Mouse (Mus musculus): ENCODE results near the gene Tmem41b.
"Not testable (repeated sequence)": the region's sequence is repeated elsewhere in the genome, so short reads cannot be mapped to it uniquely, and the experiment has no call there.

Gene Tmem41b

DNA sequence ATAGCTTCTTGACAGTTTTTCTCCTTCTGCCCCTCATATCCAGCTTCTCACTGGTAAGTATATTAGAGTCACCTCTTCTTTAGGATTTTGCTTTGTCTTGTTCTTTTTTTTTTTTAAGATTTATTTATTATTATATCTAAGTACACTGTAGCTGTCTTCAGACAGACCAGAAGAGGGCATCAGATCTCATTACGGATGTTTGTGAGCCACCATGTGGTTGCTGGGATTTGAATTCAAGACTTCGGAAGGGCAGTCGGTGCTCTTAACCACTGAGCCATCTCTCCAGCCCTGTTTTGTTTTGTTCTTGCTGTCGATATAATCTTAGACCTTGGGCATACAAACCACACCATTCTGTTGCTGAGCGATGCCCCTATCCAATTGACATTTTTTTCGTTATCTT is at the start of gene Tmem41b:
TSS of gene Tmem41b (minus strand) at position 155 of the 400 bp plus-strand sequence.
- DNase-seq (ENCODE audit: low spot score in 2 of 2), result not testable (repeated sequence)

DNA sequence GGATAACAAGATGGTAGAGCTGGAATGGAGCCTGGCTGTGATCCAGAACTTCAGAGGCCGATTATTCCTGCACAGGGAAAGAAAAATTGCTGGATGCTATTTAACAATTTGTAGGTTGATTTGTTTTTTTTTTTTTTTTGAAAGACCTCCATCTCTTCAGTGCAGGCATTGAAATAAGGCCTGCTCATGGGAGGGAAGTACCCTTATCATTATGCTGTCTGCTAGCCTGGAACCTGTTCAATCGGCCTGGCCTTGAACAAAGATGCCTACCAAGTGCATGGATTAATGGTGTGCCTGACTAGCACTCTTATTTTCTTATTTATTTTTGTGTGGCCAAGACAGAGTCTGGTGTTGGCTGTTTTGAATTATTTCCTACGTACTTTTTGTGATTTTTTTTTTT is 43.6 kb upstream of the Tmem41b start:
- DNase-seq (ENCODE audit: low spot score in 2 of 2), result no peak

DNA sequence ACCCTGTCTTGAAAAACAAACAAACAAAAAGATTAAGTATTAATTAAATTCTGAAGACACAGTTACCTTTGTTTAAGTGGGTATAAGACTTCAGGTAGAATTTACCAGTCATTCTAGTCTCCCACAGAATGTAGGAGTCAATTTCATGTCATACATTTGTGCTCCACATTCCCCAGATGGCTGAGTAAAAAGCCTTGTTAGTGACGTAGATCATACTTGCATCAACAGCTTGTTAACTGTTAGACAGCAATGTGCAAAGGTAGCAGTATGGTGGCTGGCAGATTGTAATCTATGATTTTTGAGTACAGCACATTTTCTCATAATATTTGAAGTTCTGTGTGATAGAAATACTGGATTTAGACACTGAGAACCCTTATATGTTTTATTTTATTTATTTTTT is 42.1 kb upstream of the Tmem41b start:
- DNase-seq (ENCODE audit: low spot score in 2 of 2), result no peak

DNA sequence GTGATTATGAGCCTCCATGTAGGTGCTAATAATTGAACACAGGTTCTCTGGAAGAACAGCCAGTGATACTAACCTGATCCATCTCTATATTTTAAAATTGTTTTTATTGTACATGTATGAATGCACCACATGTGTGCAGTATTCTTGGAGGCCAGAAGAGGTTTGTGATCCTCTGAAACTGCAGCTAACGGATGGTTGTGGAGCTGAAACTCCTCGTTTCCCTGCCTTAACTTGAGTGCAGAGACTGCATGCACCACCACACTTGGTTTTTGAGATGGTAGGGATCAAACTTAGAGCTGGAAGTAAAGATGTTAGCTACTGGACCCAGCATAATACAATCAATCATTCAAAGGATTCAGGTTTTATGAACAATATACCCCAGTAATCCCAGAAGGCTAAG is 39.9 kb upstream of the Tmem41b start:
- no peak for DNase-seq (ENCODE audit: low spot score in 2 of 2)

DNA sequence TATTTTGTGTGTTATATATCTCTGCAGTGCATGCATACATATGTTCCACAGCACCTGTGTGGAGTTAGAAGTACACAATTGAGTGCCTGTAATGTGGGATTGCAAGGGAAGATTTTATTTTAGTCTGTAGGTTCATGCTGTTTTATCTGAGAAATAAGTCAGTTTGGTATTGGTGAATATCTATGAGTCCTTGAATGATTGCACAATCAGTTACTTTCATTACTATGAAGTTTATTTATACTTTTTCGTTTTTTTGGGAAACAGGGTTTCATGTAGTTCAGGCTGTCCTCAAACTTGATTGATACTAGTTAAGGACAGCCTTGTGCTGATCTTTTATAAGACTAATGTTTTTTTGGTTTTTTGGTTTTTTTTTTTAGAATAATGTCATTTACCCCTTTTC is 36.8 kb upstream of the Tmem41b start:
- DNase-seq (ENCODE audit: low spot score in 2 of 2), result no peak

DNA sequence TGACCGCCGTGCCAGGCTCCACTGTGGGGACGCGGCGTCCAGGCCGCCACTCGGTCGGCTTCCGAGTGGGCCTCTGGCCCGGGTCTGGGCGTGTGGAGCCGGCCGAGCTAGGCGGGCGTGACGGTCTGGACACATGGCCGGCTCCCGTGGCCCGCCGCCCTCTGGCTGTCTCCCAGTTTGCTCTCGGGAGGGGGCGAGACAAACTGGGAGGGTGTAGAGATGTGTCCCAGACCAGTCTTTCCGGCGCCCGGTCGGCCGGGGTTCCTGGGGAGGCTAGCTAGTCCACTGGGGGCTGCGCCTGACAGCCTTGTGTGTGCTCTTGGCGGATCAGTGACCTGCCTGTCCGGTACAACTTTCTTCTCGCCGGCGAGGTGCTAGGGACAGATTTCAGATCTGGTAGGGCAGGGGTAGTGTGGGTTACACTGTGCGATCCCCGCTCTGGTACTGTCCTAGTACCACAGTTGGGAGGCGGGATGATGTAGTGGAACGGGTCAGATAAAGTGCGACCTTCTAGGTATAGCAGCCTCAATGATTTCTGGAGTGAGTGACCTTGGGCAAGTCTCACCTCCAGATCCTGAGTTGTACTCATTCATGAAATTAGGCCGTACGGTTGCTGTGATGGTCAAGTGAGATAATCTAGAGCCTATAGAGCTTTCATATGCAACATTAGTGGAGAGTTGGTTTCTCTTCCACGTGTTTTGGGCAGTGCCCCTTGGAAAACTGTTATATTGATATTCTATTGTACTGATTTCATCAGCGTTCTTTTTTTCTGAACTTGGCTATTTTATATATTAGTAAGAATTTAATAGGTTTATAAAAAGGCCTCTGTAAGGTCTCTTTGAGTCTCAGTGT is 32.1 kb upstream of the Tmem41b start:
- peak in 1 of 2 experiments; percentile 56 for DNase-seq (ENCODE audit: low spot score in 2 of 2)

DNA sequence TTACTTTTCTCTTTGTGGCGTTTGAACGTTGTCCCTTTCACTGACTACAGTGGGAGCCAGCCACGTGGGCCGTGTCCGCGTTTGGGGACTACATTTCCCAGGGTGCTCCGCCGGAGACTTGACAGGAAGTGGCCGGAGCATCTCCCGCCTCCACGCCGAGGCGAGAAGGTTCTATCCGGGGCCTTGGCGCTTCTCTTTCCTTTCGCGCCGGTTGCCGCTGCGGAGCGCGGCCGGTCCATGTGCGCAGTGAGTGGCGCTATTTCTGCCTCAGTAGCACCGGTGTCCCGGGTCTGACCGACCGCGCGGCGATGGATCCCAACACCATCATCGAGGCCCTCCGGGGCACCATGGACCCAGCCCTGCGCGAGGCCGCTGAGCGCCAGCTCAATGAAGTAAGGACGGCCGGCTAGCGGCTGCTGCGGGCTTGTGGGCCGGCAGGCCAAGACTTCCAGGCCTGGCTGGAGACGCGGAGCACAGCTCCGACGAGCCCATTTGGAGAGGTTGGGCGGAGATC is 31.4 kb upstream of the Tmem41b start, which contains the start of gene Ipo7:
TSS of gene Ipo7 (plus strand) at position 158 of the 514 bp plus-strand sequence.
- peak; percentile 83 to 91 for DNase-seq (ENCODE audit: low spot score in 2 of 2)

DNA sequence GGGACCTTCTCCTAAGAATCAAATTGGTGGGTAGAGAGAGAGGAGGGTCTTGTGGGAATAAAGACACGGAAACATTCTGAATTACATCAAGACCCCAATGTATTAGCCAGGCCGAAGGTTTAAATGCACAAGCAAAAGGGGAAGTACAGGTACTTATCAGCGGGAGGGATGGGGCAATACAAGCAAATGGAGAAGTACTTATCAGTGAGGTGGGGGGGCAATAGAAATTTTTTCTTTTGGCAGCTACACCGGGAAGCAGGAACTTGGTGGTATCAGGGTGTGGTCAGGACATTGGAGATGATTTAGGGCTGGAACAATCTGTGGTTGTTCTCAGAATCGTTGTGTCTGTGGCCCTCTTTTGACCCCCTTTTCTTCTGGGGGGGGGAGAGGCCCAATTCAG is 27.5 kb upstream of the Tmem41b start:
- DNase-seq (ENCODE audit: low spot score in 2 of 2), result no peak

DNA sequence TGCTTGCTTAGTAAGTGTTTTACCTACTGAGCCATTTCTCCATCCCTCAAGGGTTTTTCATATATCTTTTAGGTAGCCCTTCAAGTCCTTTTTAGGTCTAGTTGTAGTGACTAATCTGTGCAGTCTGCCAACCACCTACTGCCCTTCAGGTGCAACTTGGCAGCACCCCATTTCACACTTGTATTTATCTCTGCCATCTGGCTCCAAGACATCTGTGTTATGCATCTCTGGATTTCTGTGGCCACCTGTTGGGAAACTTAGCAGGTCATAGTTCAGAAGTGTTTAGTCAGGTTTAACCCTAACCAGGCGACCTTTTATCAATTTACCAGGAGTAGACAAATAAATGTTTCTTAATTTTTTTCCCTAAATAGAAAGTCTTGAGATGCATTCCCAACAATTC is 24.7 kb upstream of the Tmem41b start:
- no peak for DNase-seq (ENCODE audit: low spot score in 2 of 2)

DNA sequence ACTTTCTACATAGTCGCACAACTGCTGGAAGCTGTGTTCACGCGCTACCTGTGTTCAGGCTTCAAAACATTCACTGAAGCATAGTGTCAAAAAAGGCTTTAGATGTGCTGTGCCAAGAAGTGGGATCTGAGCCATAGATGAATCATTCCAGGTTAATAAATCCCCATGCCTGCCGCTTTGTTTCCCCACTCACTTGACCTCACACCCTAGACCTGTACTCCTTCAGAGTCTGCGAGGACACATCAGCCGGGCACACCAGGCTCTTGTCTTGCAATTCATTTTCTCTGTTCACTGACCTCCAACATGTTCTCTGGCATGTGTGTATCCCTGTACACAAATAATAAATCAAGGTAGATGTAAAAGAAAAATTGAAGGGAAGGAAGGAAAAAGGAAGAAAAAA is 22.4 kb upstream of the Tmem41b start:
- no peak for DNase-seq (ENCODE audit: low spot score in 2 of 2)

DNA sequence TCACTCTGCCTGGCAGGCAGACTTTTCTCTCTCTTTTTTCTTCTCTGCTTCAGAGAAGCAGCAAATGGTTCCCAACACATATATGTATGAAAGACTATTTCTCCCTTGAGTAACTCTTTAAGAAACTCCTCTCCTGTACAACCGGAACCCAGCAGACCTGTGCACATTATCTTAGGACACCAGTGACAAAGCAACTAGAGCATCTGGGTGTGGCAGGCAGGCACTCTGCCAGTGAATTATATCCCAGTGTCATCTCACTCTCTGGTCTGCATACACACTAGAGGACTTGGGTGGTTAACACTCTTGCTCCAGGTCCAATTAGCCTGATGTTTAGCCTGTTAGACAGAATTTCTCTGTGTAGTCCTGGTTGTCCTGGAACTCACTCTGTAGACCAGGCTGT is 21.8 kb upstream of the Tmem41b start:
- no peak for DNase-seq (ENCODE audit: low spot score in 2 of 2)

DNA sequence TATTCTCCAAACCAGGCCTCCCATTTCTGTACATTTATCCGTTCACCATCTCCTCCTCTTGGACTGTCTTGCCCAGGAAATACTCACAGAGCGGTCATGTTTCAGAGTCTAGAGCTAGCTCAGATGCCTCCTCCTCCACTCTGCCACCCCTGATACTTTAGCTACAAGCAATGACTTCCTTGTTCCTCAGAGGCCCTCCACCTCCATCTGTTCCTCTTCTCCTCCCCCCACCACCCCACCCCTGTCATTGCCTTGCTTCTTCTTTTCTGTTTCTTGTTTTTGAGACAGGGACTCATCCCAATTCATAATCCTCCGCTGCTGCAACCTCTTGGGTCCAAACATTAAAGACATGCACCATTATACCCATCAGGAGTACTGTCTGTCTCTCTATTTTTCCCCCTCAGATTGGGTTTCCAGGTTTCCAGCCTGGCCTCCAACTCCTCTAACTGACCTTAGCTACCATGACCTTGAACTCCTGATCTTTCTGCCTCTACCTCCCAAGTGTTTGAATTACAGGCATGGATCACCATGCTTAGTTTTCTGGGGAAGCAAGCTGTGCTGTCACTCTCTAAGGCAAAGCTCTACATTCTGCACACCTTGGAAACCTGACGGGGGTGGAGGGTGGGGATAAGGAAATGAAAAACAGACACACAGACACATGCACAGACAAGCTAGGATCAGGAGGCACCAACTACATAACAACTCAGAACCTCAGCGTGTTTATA is 19.9 kb upstream of the Tmem41b start:
- DNase-seq (ENCODE audit: low spot score in 2 of 2), result no peak

DNA sequence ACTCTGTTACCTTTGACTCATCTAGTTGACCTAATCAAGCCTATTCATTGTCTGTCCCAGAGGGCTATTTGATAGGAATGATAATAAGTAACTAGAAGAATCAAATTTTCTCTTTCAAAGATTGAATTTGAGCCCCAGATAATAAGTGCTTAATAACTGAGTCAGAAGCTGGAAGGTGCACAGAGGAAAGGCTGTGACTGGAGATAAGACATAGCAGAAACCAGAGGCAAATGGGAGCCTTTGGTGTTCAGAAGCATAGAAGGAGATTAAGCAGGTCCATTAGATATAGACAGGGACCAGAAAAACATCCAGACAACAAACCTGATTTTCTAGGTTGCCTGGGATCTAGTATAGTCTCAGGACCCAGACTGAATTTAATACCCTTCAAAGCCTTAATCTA is 19.2 kb upstream of the Tmem41b start:
- DNase-seq (ENCODE audit: low spot score in 2 of 2), result no peak

DNA sequence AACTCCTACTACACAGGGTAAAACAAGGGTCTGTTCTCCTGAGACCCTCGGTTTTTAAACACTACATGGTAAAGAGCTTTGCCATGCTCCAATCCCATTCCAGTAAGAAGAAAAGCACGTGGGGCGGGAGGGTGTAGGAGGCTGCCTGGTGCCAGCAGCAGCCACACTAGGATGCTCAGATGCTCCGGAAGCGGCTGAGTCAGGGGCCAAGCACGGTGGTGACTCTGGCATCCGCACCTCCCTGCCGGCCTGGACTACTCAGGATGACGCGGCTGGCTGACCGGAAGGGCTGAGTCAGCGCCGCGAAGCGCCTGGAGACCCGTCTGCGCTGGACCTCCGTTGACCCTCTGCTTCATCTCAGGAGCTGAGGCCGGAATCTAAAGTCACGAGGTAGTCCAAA is 16.2 kb upstream of the Tmem41b start:
- no peak for DNase-seq (ENCODE audit: low spot score in 2 of 2)

DNA sequence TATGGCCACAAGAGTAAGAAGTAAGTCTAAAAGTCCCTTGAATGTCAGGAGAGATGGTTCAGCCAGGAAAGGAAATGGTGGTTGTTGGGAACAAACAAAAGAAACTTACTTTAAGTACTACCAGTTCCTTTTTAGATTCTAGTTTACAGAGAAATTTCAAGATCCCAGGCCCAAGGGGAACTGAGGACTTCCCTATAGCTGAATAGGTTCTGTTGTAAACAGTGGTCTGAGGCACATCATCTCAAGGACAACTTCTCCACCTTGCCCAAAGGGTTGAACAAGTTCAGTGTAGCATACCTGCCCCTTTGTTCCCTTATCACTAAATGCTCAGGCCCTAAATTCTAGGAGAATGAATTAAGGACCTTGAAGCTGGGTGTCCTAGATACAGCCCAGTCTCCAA is 15.4 kb upstream of the Tmem41b start:
- no peak for DNase-seq (ENCODE audit: low spot score in 2 of 2)

DNA sequence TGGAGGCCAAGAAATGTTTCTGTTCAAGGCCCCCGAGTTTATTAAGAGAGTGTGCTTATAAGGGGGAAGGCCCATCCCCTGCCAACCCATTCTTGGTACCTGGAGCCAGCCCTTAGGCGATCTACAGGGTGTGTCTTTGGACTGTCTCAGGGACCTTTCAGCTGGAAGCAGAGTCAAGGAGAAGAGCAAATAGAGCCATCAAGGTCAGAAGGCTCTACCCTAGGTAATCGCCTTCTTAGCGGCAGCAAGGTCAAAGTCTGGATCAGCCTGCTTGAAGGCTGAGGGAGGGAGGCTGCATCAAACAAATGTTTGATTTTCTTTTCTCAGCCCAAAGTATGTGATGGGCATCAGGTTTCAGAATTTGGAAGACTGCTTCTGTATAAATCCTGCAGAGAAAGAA is 11.7 kb upstream of the Tmem41b start:
- no peak for DNase-seq (ENCODE audit: low spot score in 2 of 2)

DNA sequence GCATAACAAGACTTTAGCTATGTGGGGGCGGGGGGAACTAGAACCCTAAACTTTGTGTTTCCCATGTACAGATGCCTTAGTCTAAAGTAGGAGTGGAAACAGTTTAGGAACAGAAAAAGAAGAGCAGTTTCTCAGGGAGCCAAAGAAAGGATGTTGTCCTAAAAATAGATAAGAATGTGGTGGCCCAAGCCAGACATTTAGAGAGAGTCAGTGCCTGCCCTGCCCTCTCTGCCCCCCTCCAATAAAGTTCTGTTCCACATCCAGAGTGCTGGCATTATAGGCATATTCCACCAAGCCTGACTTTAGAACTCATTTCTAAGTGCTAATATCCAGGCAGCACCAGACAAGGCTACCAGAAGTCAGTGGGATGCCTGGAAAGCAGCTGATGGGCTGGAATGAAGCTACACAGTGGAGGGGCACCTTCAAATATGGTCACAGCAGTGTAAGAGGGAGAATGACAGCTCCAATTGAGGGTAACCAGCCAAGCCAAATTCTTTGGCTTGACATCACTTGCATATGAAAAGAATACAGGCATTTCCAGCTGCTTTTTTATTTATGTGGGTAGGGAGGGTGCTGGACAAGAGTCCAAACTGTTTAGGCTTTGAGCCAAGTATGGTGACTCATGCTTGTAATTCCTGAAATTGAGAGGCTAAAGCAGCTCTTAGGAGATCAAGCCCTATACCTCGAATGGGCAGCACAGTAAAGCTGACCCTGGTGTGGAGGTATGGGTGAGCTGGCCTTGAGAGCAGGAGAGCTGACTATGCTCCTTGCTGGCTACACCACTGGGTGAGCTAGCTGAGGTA is 6.6 kb upstream of the Tmem41b start:
- no peak for DNase-seq (ENCODE audit: low spot score in 2 of 2)

DNA sequence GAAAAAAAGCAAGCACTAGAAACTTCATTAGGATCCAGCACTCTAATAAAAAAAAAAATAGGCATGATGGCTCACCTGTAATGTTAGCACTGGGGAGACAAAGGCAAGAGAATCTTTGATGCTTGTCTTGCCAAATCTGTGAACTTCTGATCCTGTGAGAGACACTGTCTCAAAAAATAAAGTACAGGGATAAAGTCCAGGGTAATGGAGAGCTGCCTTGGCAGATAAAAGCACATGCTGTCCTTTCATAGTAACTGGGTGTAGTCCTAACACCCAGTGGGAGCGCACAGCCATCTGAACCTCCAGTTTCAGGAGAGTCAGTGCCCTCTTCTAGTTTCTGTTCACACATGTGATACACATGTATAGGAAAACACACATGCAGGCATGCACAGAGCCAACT is 4.6 kb upstream of the Tmem41b start:
- DNase-seq (ENCODE audit: low spot score in 2 of 2), result no peak

DNA sequence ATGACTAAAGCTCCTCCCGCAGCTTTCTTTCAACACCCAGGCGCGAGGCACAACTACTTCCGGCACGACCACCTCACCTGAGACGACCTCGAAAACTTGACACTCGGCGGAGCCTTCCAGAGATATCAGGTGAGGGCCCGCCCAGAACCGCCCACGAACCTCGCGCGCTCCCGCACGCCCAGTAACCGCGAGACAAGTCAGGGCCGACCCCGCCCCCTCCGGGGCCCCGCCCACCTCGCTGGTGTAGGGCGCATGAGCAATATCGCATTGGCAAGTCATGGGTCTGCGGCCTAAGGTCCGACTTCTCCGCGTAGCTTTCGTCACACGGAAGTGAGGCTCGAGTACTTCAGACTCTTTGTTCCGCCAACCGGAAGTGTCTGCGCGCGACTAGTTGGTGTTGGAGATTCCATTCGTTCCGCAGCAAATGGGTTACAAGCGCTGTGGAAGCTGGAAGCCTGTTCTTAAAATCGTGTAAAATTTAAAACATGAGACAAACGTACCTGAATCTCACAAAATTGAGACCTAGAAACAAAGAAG is 528 bp downstream of the Tmem41b start:
- DNase-seq (ENCODE audit: low spot score in 2 of 2), result peak; percentile 92 to 98

DNA sequence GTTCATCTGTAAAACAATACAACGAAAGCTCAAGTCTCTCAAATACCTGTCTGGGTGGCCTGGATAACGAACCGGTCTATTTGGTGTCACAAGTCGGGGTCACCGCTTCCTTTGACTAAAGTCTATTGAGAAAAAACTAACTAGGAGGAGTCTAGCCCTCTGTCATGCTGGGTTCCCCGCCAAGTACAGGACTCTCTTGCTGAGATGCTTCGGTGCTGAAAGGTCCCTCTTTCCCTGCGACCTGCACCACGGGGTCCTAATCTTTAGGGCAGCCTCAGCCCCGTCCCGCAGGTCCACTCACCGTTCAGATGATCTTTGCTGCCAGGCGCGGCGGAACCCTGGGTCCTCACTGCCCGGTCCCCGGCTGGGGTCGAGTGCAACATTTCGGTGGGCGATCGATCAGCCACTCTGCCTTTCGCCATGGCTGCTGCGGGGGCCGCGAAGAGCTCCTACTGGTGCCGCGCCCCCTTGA is 1.0 kb downstream of the Tmem41b start:
- no peak for DNase-seq (ENCODE audit: low spot score in 2 of 2)

DNA sequence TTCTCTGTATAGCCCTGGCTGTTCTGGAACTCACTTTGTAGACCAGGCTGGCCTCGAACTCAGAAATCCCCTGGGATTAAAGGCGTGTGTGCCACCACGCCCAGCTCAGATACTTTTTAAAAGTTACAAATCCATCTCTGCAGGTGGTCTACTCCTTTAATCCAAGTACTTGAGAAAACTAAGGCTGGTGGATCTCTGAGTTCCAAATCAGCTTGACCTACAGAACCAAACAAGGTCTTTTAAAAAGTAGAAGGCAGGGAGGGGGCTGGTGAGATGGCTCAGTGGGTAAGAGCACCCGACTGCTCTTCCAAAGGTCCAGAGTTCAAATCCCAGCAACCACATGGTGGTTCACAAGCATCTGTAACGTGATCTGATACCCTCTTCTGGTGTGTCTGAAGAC is 2.1 kb downstream of the Tmem41b start:
- not testable (repeated sequence) for DNase-seq (ENCODE audit: low spot score in 2 of 2)

DNA sequence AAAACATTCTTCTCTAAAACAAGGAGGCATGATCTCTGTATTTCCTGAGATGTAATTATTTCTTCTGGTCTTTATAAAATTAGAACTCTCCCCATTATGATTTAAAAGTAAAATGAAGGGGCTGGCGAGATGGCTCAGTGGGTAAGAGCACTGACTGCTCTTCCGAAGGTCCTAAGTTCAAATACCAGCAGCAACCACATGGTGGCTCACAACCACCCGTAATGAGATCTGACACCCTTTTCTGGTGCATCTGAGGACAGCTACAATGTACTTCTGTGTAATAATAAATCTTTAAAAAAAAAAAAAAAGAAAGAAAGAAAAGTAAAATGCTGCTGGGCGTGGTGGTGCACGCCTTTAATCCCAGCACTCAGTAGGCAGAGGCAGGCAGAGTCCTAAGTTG is 9.6 kb downstream of the Tmem41b start:
- DNase-seq (ENCODE audit: low spot score in 2 of 2), result not testable (repeated sequence)
